Mouse (Mus musculus): ENCODE results near the gene Gatc. TPM values are rescaled to one million over a fixed set of nuclear protein-coding genes. Genes with fewer than 3 reads are reported as not detected.
"Not testable (repeated sequence)": the region's sequence is repeated elsewhere in the genome, so short reads cannot be mapped to it uniquely, and the experiment has no call there.

The Gatc gene
- polyA plus RNA-seq, 1 experiment from 2014 or later, result 20.6 TPM

DNA sequence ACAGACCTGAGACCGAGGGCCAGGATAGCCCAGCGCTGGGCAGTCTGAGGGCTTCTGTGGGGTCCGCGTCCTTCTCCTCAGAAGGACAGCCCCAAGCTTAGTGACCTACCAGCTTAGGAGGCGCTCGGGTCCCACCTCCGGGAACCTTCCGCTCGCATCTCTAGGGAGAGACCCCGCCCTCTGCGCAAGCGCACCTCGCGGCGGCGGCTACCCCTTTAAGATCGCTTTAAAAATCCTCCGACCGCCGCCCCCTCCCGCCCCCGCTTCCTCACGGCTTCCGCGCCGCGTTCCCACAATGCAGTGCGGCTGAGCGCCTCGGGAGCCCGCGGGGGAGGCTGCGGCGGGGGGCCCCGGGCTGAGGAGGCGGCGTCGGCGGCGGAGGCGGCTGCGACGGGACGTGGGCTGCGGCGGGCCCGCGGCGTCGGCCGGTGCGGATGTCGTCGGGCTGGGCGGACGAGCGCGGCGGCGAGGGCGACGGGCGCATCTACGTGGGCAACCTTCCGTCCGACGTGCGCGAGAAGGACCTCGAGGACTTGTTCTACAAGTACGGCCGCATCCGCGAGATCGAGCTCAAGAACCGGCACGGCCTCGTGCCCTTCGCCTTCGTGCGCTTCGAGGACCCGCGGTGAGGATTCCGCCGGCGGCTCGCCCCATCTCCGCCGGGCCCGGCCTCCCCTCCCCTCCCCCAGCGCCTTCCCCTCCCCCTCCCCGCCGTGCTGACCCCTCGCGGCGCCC, 13.9 kb downstream of the Gatc start, which contains the start of gene Srsf9:
Gene Srsf9, plus strand, starts transcription at position 303 of the 735 bp plus-strand sequence.
- H3K4me1 ChIP-seq, result peaks cover 58% of the 10 kb centered on the region
- H3K4me3 ChIP-seq, result peak within 1 kb of the TSS; percentile 90
- WGBS (ENCODE audit: insufficient replicate concordance), result under 1% methylated on average over 89 of the region's 97 CpGs
- H3K9ac ChIP-seq, result peak within 1 kb of the TSS; percentile 94
- no peaks in the 10 kb centered on the region for H3K27me3 ChIP-seq (replicated peaks)
- H3K9me3 ChIP-seq (replicated peaks), result no peaks in the 10 kb centered on the region
- peaks cover 33% of the 10 kb centered on the region for H3K36me3 ChIP-seq
- peak within 1 kb of the TSS; percentile 96 for H3K27ac ChIP-seq
- peak within 1 kb of the TSS; percentile 87 for H3K4me2 ChIP-seq
- ATAC-seq, result peak; percentile 89

DNA sequence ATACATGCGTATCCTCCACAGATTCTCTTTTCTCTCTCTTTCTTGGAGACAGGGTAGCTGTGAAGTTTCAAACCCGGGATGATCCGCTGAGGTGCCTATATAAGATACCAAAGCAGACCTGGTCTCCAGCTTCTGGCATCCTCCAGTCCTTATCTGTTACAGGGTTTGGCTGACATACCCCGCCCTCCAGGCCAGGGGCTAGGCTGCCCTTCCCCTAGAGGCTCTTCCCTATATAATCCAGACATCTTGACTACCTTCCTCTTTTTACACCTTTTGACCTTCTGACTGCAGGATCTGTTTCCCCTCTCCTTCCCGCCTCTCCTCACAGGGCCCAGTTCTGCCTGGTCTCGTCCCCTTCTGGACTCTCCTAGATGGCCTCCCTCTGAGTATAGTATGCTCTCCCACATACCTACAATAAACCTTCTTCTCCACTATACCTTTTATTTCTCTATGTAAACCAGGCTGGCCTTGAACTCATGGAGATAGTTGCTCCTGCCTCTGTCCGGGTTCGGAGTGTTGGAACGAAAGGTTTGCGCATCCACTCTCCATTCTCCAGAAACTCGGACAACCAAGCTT, 14.6 kb downstream of the Gatc start:
- H3K27me3 ChIP-seq (replicated peaks), result no peaks in the 10 kb centered on the region
- peaks cover 51% of the 10 kb centered on the region for H3K4me1 ChIP-seq
- no peaks in the 10 kb centered on the region for H3K9me3 ChIP-seq (replicated peaks)
- 9% methylated on average over 11 of the region's 11 CpGs for WGBS (ENCODE audit: insufficient replicate concordance)
- H3K4me3 ChIP-seq, result peak overlapping the region; percentile 90
- H3K36me3 ChIP-seq, result peaks cover 26% of the 10 kb centered on the region
- H3K4me2 ChIP-seq, result peak overlapping the region; percentile 87
- peak; percentile 85 for ATAC-seq
- peak overlapping the region; percentile 94 for H3K9ac ChIP-seq
- H3K27ac ChIP-seq, result peak overlapping the region; percentile 96

DNA sequence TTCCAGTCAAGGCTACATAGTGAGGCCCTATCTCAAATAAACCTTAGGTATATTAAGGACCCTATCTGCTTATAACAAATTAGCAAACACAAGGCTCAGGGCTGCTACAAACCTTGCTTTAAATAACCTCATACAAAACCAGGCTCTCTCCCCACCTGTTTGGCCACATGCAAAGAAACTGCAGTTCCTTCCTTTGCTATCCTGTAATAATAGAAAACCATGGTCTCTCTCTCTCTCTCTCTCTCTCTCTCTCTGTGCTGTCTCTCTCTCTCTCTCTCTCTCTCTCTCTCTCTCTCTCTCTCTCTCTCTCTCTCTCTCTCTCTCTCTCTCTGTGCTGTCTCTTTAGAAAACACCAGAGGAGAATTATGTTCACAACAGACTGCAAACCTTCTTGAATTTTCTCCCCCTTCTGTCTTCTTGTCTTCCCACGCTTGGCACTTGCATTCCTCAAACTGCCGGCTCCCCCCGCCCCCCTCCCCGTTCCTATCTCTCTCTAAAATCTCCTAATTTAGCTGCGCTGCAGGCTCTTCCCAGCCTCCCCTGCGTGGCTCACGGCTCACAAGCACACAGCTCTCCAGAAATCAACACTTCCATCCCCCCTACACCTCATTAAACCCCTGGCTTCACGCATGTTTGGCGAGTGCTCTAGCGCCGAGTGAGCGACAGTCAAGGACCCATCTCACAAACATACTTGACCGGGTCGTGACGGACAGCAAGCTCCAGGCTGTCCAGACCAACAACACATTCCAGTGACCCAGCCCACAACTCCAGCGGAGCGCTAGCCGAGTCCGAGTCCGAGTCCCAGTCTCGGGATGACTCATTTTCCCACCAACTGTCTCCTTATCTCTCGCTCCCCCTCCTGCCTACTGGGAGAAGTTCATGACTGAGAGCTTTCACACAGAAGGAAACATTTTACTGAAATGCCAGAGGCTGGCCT, 21.7 kb downstream of the Gatc start:
- peak overlapping the region; percentile 74 for H3K27ac ChIP-seq
- peak; percentile 79 for ATAC-seq
- H3K9ac ChIP-seq, result peak overlapping the region; percentile 71
- H3K4me2 ChIP-seq, result peak overlapping the region; percentile 89
- H3K36me3 ChIP-seq, result no peaks in the 10 kb centered on the region
- H3K4me3 ChIP-seq, result peak overlapping the region; percentile 55
- 1% methylated on average over 22 of the region's 22 CpGs for WGBS (ENCODE audit: insufficient replicate concordance)
- no peaks in the 10 kb centered on the region for H3K27me3 ChIP-seq (replicated peaks)
- no peaks in the 10 kb centered on the region for H3K9me3 ChIP-seq (replicated peaks)
- peaks cover 42% of the 10 kb centered on the region for H3K4me1 ChIP-seq

DNA sequence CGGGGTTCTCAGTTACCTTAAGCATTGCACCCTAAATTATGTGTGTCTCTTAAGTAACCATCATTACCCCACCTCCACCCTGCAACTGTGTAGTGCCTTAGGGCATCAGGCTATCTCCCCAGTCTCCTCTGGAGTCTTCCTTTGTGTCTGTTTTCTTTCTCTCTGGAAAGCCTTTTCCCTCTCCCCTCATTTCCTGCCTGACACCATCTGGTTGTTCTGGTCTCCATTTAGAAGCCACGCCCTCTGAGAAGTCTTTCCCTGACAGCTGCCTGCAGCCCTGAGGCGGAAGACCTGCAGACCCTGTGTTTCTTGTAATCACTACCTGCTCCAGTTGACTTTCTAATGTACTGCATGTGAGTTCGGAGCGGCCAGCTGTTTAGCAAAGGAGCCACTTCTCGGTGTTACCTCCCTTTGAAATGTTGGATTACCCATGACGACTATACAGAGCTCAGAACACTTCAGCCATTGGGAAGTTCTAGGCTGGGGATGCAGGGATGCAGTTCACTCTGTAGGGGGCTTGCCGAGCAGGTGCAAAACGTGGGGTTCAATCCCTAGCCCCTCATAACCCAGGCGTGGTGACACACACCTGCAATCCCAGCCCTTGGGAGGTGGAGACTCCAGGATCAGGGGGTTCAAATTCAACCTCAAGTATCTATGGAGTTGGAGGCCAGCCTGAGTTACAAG, 23.2 kb downstream of the Gatc start:
- Histone ChIP-seq H3K27ac (peak overlapping the region; percentile 60), H3K9me3 (replicated peaks) (no peaks in the 10 kb centered on the region), H3K9ac (peak overlapping the region; percentile 44), H3K36me3 (no peaks in the 10 kb centered on the region), H3K4me3 (no peak overlapping the region), H3K4me1 (peaks cover 56% of the 10 kb centered on the region), H3K4me2 (peak overlapping the region; percentile 41), H3K27me3 (replicated peaks) (no peaks in the 10 kb centered on the region)
- 13% methylated on average over 10 of the region's 10 CpGs for WGBS (ENCODE audit: insufficient replicate concordance)
- no peak for ATAC-seq

DNA sequence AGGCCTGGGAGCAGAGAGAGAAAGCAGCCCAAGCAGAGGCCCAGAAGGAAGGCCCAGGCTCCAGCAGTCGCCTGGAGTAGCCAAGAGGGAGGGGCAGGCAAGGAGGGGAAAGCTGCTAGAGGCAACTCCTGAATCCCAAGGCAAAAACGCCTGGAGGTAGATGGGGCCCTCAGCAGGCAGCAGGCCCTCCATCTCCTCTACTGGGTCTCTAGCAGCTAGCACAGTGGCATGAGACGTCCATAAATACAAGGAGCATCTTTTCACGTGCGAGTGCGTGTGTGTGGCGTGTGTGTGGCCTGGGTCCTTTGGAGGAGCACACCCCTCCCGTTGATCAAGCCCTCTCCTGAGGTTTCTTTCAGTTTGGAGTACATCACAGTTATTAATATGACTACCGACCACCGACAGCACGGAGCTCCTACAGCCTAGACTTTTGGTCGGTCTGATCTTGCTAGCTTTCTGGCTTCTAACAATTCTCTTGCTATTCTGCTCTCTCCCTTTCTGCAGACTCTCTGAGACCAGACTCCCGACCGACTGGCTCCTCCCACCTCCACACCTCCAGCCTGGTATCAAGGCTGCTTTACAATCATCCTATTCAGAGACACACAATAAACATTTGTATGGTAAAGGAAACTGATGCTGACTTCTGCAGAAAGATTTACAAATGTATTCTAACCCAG, 23.9 kb downstream of the Gatc start:
- 32% methylated on average over 14 of the region's 14 CpGs for WGBS (ENCODE audit: insufficient replicate concordance)
- Histone ChIP-seq H3K9me3 (replicated peaks) (no peaks in the 10 kb centered on the region), H3K4me3 (no peak overlapping the region), H3K4me2 (peak overlapping the region; percentile 41), H3K9ac (peak overlapping the region; percentile 12; the same call in 1 of the 2 replicates), H3K27me3 (replicated peaks) (no peaks in the 10 kb centered on the region), H3K4me1 (peaks cover 63% of the 10 kb centered on the region), H3K27ac (peak overlapping the region; percentile 60), H3K36me3 (no peaks in the 10 kb centered on the region)
- no peak for ATAC-seq

DNA sequence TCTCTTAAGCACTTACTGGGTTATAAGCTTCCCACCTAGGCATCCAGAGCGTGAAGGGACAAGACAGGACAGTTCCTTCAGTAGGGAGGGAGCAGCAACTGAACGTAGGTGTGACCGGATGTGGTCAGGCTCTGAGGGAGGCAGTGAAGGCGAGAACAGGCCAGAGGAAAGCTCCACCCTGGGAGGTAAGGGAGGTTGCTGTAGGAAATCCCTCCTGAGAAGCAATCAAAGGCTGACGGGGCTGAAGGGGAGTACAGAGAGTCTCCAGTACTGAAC, 27.4 kb downstream of the Gatc start:
- Histone ChIP-seq H3K27me3 (replicated peaks) (no peaks in the 10 kb centered on the region), H3K4me3 (no peak overlapping the region), H3K27ac (peak overlapping the region; percentile 81), H3K9ac (peak overlapping the region; percentile 40; the same call in 1 of the 2 replicates), H3K4me1 (peaks cover 55% of the 10 kb centered on the region), H3K4me2 (peak overlapping the region; percentile 59), H3K36me3 (no peaks in the 10 kb centered on the region), H3K9me3 (replicated peaks) (no peaks in the 10 kb centered on the region)
- WGBS (ENCODE audit: insufficient replicate concordance), result 16% methylated on average over 5 of the region's 5 CpGs
- ATAC-seq, result no peak; the same call in 1 of the 2 replicates

GRCm38 (mm10) chr5:115312816-115313667, 27.9 kb downstream of the Gatc start:
- 37% methylated on average over 10 of the region's 10 CpGs for WGBS (ENCODE audit: insufficient replicate concordance)
- Histone ChIP-seq H3K4me1 (peaks cover 49% of the 10 kb centered on the region), H3K27ac (peak overlapping the region; percentile 81), H3K27me3 (replicated peaks) (no peaks in the 10 kb centered on the region), H3K9me3 (replicated peaks) (no peaks in the 10 kb centered on the region), H3K4me3 (no peak overlapping the region), H3K36me3 (no peaks in the 10 kb centered on the region), H3K9ac (peak overlapping the region; percentile 40; the same call in 1 of the 2 replicates), H3K4me2 (peak overlapping the region; percentile 59)
- peak; percentile 79 for ATAC-seq

GRCm38 (mm10) chr5:115312354-115312753, 28.6 kb downstream of the Gatc start:
- Histone ChIP-seq H3K4me1 (peaks cover 42% of the 10 kb centered on the region), H3K4me2 (peak overlapping the region; percentile 59), H3K27me3 (replicated peaks) (no peaks in the 10 kb centered on the region), H3K36me3 (no peaks in the 10 kb centered on the region), H3K27ac (peak overlapping the region; percentile 81), H3K4me3 (no peak overlapping the region), H3K9me3 (replicated peaks) (no peaks in the 10 kb centered on the region), H3K9ac (peak overlapping the region; percentile 40; the same call in 1 of the 2 replicates)
- WGBS (ENCODE audit: insufficient replicate concordance), result 32% methylated on average over 4 of the region's 4 CpGs
- peak; percentile 83 for ATAC-seq

DNA sequence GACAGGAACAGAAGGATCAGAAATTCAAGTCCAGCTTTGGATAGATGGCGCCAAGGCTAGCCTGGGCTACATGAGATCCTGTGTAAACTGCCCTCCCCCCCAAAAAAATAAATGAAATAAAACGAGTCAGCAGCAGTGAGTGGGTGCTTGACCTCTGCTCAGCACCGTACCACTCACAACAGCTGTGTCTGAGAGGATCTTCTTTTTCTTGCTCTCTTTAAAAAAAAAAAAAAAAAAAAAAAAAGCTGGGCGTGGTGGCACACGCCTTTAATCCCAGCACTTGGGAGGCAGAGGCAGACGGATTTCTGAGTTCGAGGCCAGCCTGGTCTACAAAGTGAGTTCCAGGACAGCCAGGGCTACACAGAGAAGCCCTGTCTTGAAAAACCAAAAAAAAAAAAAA, 38.8 kb downstream of the Gatc start:
- not testable (repeated sequence) for H3K27me3 ChIP-seq (replicated peaks); ATAC-seq; H3K9me3 ChIP-seq (replicated peaks)
- peaks cover 37% of the 10 kb centered on the region for H3K4me1 ChIP-seq
- H3K4me2 ChIP-seq, result peak overlapping the region; percentile 95
- peak overlapping the region; percentile 89 for H3K27ac ChIP-seq
- H3K4me3 ChIP-seq, result peak overlapping the region; percentile 89
- H3K9ac ChIP-seq, result peak overlapping the region; percentile 78
- WGBS (ENCODE audit: insufficient replicate concordance), result 77% methylated on average over 3 of the region's 7 CpGs
- H3K36me3 ChIP-seq, result peaks cover 24% of the 10 kb centered on the region

DNA sequence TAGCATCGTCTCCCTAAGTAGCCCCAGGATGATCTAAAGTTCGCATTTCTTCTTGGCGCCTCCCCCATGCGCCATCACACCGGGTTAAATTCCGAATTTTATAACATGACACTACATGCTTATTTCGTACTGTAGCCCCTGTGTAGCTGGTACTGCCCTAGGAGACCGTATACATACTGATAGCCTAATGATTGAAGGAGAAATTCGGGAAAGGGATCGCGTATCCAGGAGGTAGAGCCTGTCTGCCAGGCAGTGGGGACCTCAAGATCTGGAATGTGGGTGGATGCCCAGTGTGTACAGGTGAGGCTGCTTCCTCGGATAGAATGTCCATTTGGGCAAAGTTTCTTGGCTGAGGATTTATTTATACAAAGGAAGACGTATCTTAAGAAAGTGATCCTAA, 39.4 kb downstream of the Gatc start:
- Histone ChIP-seq H3K4me1 (peaks cover 42% of the 10 kb centered on the region), H3K4me3 (peak overlapping the region; percentile 89), H3K36me3 (peaks cover 30% of the 10 kb centered on the region), H3K27ac (peak overlapping the region; percentile 89), H3K4me2 (peak overlapping the region; percentile 95), H3K9ac (peak overlapping the region; percentile 78), H3K9me3 (replicated peaks) (no peaks in the 10 kb centered on the region), H3K27me3 (replicated peaks) (no peaks in the 10 kb centered on the region)
- no peak for ATAC-seq
- 31% methylated on average over 13 of the region's 13 CpGs for WGBS (ENCODE audit: insufficient replicate concordance)
